Mouse (Mus musculus): ENCODE results near the gene P3h3. TPM values are rescaled to one million over a fixed set of nuclear protein-coding genes. Genes with fewer than 3 reads are reported as not detected.

P3h3 gene
- polyA plus RNA-seq, 1 experiment from 2014 or later: 12.3 TPM

DNA sequence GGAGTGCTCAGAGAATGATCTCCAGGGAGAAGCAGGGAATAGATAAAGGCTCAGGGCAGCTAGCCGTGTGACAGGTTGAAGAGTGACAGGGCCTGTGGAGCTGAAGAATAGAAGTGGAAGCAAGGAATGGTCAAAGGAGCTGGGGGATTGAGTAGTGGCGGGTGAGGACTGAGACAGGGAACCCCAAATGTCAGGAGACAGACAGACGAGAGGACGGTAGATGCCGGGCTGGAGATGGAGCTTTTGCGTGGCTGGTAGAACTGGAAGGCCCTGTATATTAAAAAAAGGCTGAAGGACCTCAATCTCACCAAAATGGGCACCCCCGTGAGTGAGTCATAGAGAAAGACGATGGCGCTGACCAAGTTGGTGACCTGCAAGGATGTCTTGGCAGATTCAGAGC lies 3.0 kb upstream of the P3h3 start:
- no peak overlapping the region for H3K4me3 ChIP-seq (ENCODE audit: inconsistent target)
- no peak overlapping the region for H3K27ac ChIP-seq
- H3K36me3 ChIP-seq (ENCODE audit: inconsistent target): peaks cover 19% of the 10 kb centered on the region; the same call in 1 of the 2 replicates
- WGBS (ENCODE audit: missing documents): 85% methylated on average over 9 of the region's 9 CpGs
- H3K79me2 ChIP-seq (ENCODE audit: inconsistent target): peaks cover 25% of the 10 kb centered on the region; the same call in 1 of the 2 replicates

- H3K79me2 ChIP-seq (ENCODE audit: inconsistent target): peaks cover 25% of the 10 kb centered on the region; the same call in 1 of the 2 replicates
- WGBS (ENCODE audit: missing documents): 13% methylated on average over 12 of the region's 12 CpGs
- H3K4me3 ChIP-seq (ENCODE audit: inconsistent target): no peak overlapping the region
- peaks cover 19% of the 10 kb centered on the region; the same call in 1 of the 2 replicates for H3K36me3 ChIP-seq (ENCODE audit: inconsistent target)
- no peak overlapping the region for H3K27ac ChIP-seq
These were observed 2.2 kb upstream of the P3h3 start for GRCm38 (mm10) chr6:124859725-124860124.

GRCm38 (mm10) chr6:124858561-124859318 lies 1.2 kb upstream of the P3h3 start:
- 85% methylated on average over 20 of the region's 28 CpGs for WGBS (ENCODE audit: missing documents)
- Histone ChIP-seq H3K4me3 (ENCODE audit: inconsistent target) (no peak overlapping the region), H3K27ac (no peak overlapping the region), H3K79me2 (ENCODE audit: inconsistent target) (peaks cover 25% of the 10 kb centered on the region; the same call in 1 of the 2 replicates), H3K36me3 (ENCODE audit: inconsistent target) (peaks cover 19% of the 10 kb centered on the region; the same call in 1 of the 2 replicates)

DNA sequence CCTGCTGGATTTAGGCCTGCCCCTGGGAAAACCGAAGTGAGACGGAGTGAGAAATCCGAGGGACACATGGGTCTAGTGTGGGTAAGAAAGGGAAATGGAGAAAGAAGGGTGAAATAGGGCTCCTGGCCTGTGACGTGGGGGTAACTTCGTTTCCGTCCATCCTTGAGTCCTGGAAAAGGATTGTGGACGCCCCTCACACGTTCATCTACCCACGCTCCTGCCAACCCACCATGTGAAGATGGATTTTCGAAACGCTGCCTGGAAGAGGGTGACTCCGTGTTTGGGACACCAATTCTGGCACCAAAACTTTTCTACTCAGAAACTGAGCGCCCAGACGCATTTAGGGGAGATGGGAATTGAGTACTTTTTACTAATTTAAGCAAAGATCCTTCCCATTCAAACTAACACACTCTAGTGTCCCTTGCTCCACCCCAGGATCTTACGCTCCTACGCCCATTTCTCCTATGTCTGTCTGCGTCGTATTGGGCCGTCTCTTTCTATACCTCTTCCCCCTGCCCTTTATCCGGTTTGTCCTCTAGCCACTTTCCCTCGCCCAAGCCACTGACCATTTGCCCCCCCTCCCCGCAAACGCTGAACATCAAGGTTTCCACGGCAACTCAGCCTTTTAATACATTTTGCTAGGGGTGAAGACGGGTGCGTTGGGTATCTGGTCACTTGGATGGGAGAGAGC lies 433 bp upstream of the P3h3 start:
- Histone ChIP-seq H3K27ac (no peak overlapping the region), H3K4me3 (ENCODE audit: inconsistent target) (no peak overlapping the region), H3K36me3 (ENCODE audit: inconsistent target) (peaks cover 19% of the 10 kb centered on the region; the same call in 1 of the 2 replicates), H3K79me2 (ENCODE audit: inconsistent target) (peaks cover 21% of the 10 kb centered on the region; the same call in 1 of the 2 replicates)
- WGBS (ENCODE audit: missing documents): 49% methylated on average over 25 of the region's 26 CpGs

- 35% methylated on average over 12 of the region's 14 CpGs for WGBS (ENCODE audit: missing documents)
- peaks cover 14% of the 10 kb centered on the region; the same call in 1 of the 2 replicates for H3K36me3 ChIP-seq (ENCODE audit: inconsistent target)
- peaks cover 5% of the 10 kb centered on the region; the same call in 1 of the 2 replicates for H3K79me2 ChIP-seq (ENCODE audit: inconsistent target)
- no peak overlapping the region for H3K27ac ChIP-seq
- no peak overlapping the region for H3K4me3 ChIP-seq (ENCODE audit: inconsistent target)
These were observed 1.2 kb downstream of the P3h3 start for GRCm38 (mm10) chr6:124856321-124856720.

DNA sequence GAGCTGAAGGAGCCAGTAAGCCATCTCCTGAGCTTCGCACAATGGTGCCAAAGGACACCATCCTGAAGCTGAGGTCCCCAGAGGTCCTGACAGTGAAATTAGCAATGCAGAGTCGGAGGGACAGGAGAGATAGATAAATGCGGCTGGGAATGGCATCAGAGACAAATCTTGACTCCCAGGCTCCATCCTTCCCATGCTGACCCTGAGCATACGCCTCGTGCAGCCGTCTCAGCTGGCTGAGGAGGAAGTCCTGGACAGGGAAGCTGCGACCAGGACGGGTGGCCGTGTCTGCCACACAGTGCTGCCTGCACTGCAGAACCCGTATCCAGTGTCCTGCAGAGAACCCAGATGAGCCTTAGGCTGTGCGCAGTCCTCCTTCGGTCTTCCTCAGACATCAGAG lies 2.9 kb downstream of the P3h3 start:
- H3K27ac ChIP-seq: no peak overlapping the region
- WGBS (ENCODE audit: missing documents): 80% methylated on average over 12 of the region's 12 CpGs
- no peak overlapping the region for H3K4me3 ChIP-seq (ENCODE audit: inconsistent target)
- H3K36me3 ChIP-seq (ENCODE audit: inconsistent target): peaks cover 10% of the 10 kb centered on the region; the same call in 1 of the 2 replicates
- no peaks in the 10 kb centered on the region for H3K79me2 ChIP-seq (ENCODE audit: inconsistent target)

DNA sequence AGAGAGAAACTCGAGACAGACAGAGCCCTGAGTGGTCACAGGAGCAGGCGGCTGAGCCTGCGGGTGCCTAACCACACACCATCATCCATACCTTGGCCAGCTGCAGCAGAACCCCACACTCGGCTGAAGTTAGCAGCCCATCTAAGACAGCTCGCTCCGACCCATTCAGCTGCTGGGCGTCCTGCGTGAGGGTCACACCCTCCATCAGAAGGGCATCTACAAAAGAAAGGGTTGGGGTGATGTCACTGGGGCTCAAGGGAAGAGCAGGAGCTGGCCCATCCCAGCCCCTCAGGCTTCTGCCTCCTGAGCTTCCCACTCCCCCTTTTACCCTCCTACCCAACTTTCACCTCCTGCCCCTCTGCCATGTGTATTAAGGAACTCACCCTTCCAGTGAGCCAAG lies 7.0 kb downstream of the P3h3 start:
- H3K79me2 ChIP-seq (ENCODE audit: inconsistent target): no peaks in the 10 kb centered on the region
- 96% methylated on average over 8 of the region's 8 CpGs for WGBS (ENCODE audit: missing documents)
- no peak overlapping the region for H3K4me3 ChIP-seq (ENCODE audit: inconsistent target)
- H3K27ac ChIP-seq: no peak overlapping the region
- no peaks in the 10 kb centered on the region for H3K36me3 ChIP-seq (ENCODE audit: inconsistent target)

DNA sequence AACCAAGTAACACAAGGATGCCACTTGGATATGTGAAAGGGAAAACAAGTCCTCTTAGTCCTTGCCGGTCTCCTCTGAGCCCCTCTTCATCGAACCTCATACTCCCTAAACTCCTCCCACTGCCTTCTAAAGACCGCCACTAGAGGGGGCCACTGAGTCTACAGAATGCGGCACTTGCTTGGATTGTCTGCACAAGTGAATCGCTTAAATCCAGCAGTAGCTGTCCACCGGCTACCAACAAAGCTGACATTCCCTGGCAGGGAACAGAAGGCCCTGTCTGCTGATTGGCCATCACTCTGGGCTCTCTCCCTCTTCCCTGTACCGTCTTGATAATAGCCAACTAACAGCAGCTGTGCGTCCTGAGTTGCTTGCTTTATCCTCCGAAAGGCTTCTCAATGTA lies 10.2 kb downstream of the P3h3 start:
- WGBS (ENCODE audit: missing documents): 20% methylated on average over 9 of the region's 9 CpGs
- Histone ChIP-seq H3K27ac (no peak overlapping the region), H3K4me3 (ENCODE audit: inconsistent target) (no peak overlapping the region)

GRCm38 (mm10) chr6:124840241-124841167 lies 17.0 kb downstream of the P3h3 start, which contains the start of gene Gnb3:
Gene Gnb3 (minus strand): TSS chr6:124840275.
- 45% methylated on average over 12 of the region's 15 CpGs for WGBS (ENCODE audit: missing documents)
- peaks cover 5% of the 10 kb centered on the region; the same call in 1 of the 2 replicates for H3K36me3 ChIP-seq (ENCODE audit: inconsistent target)
- H3K79me2 ChIP-seq (ENCODE audit: inconsistent target): no peaks in the 10 kb centered on the region
- no peak within 1 kb of the TSS for H3K27ac ChIP-seq
- no peak within 1 kb of the TSS for H3K4me3 ChIP-seq (ENCODE audit: inconsistent target)

More for the DNA sequence above, 10.2 kb downstream of the P3h3 start:
- no peaks in the 10 kb centered on the region for H3K79me2 ChIP-seq (ENCODE audit: inconsistent target)
- H3K36me3 ChIP-seq (ENCODE audit: inconsistent target): peaks cover 5% of the 10 kb centered on the region; the same call in 1 of the 2 replicates

- H3K4me3 ChIP-seq (ENCODE audit: inconsistent target): no peak overlapping the region
- H3K27ac ChIP-seq: no peak overlapping the region
- H3K36me3 ChIP-seq (ENCODE audit: inconsistent target): no peaks in the 10 kb centered on the region; the same call in 1 of the 2 replicates
- 49% methylated on average over 6 of the region's 8 CpGs for WGBS (ENCODE audit: missing documents)
- H3K79me2 ChIP-seq (ENCODE audit: inconsistent target): no peaks in the 10 kb centered on the region
These were observed 17.7 kb downstream of the P3h3 start for GRCm38 (mm10) chr6:124839805-124840204.

GRCm38 (mm10) chr6:124836411-124836810 lies 21.1 kb downstream of the P3h3 start:
- no peak overlapping the region for H3K27ac ChIP-seq
- H3K36me3 ChIP-seq (ENCODE audit: inconsistent target): no peaks in the 10 kb centered on the region
- 91% methylated on average over 7 of the region's 7 CpGs for WGBS (ENCODE audit: missing documents)
- no peak overlapping the region for H3K4me3 ChIP-seq (ENCODE audit: inconsistent target)
- peaks cover 15% of the 10 kb centered on the region for H3K79me2 ChIP-seq (ENCODE audit: inconsistent target)

GRCm38 (mm10) chr6:124835531-124835930 lies 22.0 kb downstream of the P3h3 start:
- H3K36me3 ChIP-seq (ENCODE audit: inconsistent target): no peaks in the 10 kb centered on the region
- 94% methylated on average over 10 of the region's 10 CpGs for WGBS (ENCODE audit: missing documents)
- H3K27ac ChIP-seq: peak overlapping the region; percentile 96
- H3K4me3 ChIP-seq (ENCODE audit: inconsistent target): no peak overlapping the region
- H3K79me2 ChIP-seq (ENCODE audit: inconsistent target): peaks cover 24% of the 10 kb centered on the region

GRCm38 (mm10) chr6:124834512-124835081 lies 23.0 kb downstream of the P3h3 start:
- Histone ChIP-seq H3K4me3 (ENCODE audit: inconsistent target) (no peak overlapping the region), H3K27ac (peak overlapping the region; percentile 96), H3K79me2 (ENCODE audit: inconsistent target) (peaks cover 29% of the 10 kb centered on the region), H3K36me3 (ENCODE audit: inconsistent target) (no peaks in the 10 kb centered on the region)
- WGBS (ENCODE audit: missing documents): 18% methylated on average over 4 of the region's 6 CpGs

- Histone ChIP-seq H3K27ac (no peak overlapping the region), H3K4me3 (ENCODE audit: inconsistent target) (no peak overlapping the region), H3K79me2 (ENCODE audit: inconsistent target) (peaks cover 48% of the 10 kb centered on the region), H3K36me3 (ENCODE audit: inconsistent target) (peaks cover 2% of the 10 kb centered on the region; the same call in 1 of the 2 replicates)
- 96% methylated on average over 8 of the region's 8 CpGs for WGBS (ENCODE audit: missing documents)
These were observed 25.9 kb downstream of the P3h3 start for GRCm38 (mm10) chr6:124831649-124832048.

All from macrophage (primary cell).